Mouse (Mus musculus) stomach, postnatal 0 days (tissue): ENCODE data around the gene Fgfr2.

ENCODE experiments used
- CTCF ChIP-seq: IDR thresholded peaks from 2 replicates; pipeline ENCODE4 v1.5.1; 2016; ENCODE audit warnings: antibody characterized with exemption, low read depth, mild to moderate bottlenecking, moderate library complexity
- EP300 ChIP-seq: optimal IDR thresholded peaks from 2 replicates; pipeline ENCODE3; 2016; ENCODE audit warnings: antibody characterized with exemption

GRCm38 (mm10) chr7:131660726-131661125 is 1462.4 kb downstream of the Fgfr2 start:
- TF ChIP-seq CTCF (no peak), EP300 (no peak)
